Mouse (Mus musculus) forebrain, embryonic 16.5 days (tissue): ENCODE data around the gene Pdpk1. TPM values are rescaled to one million over a fixed set of nuclear protein-coding genes. Genes with fewer than 3 reads are reported as not detected.
A peak's percentile ranks its signal among the peaks of the same experiment; 100 is the strongest.

Experiments
- ATAC-seq: fragments of 200-750 bp; cut with Nextera tagmentation; 2 replicates; pipeline ENCODE4 v1.8.0; 2017; ENCODE audit warnings: mild to moderate bottlenecking, moderate library complexity
- H3K27ac ChIP-seq: fragments of 300-500 bp; sonication (generic); 2 replicates; pipeline ENCODE4 v1.5.1; 2014; ENCODE audit warnings: low read length, control low read depth
- H3K27me3 ChIP-seq: fragments of 300-500 bp; sonication (generic); replicated peaks from 2 replicates; pipeline ENCODE4 v1.6.1; 2014; ENCODE audit warnings: low read length; ENCODE audit not compliant: control insufficient read depth, insufficient read depth
- H3K36me3 ChIP-seq: fragments of 300-500 bp; sonication (generic); 2 replicates; pipeline ENCODE4 v1.6.1; 2014; ENCODE audit not compliant: control insufficient read depth, insufficient read depth
- H3K4me1 ChIP-seq: fragments of 300-500 bp; sonication (generic); replicated peaks from 2 replicates; pipeline ENCODE4 v1.6.1; 2014; ENCODE audit warnings: low read length; ENCODE audit not compliant: control insufficient read depth, insufficient read depth
- H3K4me2 ChIP-seq: fragments of 300-500 bp; sonication (generic); 2 replicates; pipeline ENCODE4 v1.6.1; 2014; ENCODE audit warnings: mild to moderate bottlenecking, low read length, control low read depth
- H3K4me3 ChIP-seq: fragments of 300-500 bp; sonication (generic); replicated peaks from 2 replicates; pipeline ENCODE4 v1.5.1; 2014; ENCODE audit warnings: mild to moderate bottlenecking, low read length, control low read depth
- H3K9ac ChIP-seq: fragments of 300-500 bp; sonication (generic); replicated peaks from 2 replicates; pipeline ENCODE4 v1.6.1; 2014; ENCODE audit warnings: low read depth, low read length, control low read depth
- H3K9me3 ChIP-seq: fragments of 300-500 bp; sonication (generic); 2 replicates; pipeline ENCODE4 v1.6.1; 2016; ENCODE audit warnings: low read length; ENCODE audit not compliant: control insufficient read depth
- WGBS: fragments of 180-500 bp; shearing (Covaris S2); extraction: QIAGEN DNeasy Blood & Tissue Kit; methylation state at CpG from one replicate; pipeline ENCODE4 v1.1.7; 2014; 5-methylcytosine and 5-hydroxymethylcytosine counted together
- polyA plus RNA-seq: library from polyadenylated mRNA; unstranded; fragments of >200 nt; fragmentation: Nextera tagmentation; extraction: Ambion mirVana; gene quantifications from 2 replicates; pipeline ENCODE4 v1.2.1, GENCODE M21; 2015

The Pdpk1 gene
- polyA plus RNA-seq, 1 experiment from 2014 or later: 62.9 TPM

DNA sequence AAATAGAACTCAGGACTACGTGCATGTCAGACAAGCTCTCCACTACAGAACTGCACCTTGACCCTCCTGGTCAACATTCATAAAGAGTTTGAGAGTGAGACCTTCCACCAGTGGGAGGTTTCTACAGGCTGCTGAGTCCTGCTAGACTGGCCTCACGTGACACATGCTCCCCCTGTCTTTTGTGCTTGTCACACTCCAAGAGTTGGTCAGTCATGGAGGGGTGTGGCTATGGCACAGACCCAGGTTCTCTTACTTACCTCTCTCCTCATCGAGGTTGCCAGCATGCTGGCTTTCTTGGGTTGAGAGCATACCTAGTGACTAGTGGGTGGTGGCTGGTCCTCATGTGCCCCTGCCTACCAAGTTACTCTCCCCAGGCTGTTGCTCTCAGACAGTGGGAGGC, 3.7 kb upstream of the Pdpk1 start:
- Histone ChIP-seq H3K36me3 (no peaks in the 10 kb centered on the region), H3K4me1 (peaks cover 11% of the 10 kb centered on the region), H3K4me3 (no peak overlapping the region), H3K9me3 (no peaks in the 10 kb centered on the region), H3K9ac (no peak overlapping the region), H3K27ac (no peak overlapping the region), H3K27me3 (no peaks in the 10 kb centered on the region), H3K4me2 (no peak overlapping the region)
- ATAC-seq: no peak
- WGBS: 58% methylated on average over 3 of the region's 3 CpGs

DNA sequence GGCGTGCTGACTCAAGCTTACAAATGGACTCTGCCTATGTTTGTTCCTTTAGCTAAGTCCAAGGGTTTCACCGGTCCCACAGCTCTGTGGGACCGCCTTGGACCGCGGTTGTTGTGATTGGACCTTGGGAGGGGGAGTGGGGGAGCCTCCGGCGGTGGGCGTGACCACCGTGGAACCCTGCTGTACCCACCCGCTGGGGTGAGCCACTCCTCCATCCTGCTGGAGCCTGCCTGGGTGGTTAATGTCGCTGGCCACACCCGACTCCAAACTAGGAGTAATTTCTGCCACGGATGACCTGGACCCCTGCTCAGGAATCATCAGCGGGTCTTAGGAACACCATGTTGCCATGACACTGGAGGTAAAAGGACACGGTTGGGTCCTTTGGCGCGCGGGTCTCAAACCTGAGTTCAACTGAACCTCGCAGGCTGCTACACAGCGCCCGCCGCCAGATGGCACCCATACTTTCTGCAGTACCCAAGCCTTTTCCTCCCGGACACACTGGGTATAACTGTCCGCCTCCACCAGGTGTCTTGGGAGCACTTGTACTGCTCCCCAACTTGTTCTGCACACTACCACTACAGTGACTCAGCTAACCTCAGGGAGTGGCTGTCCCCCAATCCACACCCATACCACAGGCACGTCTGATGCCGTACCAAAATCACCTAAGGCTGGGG, 1.3 kb upstream of the Pdpk1 start:
- H3K27me3 ChIP-seq: no peaks in the 10 kb centered on the region
- no peaks in the 10 kb centered on the region for H3K9me3 ChIP-seq
- WGBS: 2% methylated on average over 26 of the region's 26 CpGs

DNA sequence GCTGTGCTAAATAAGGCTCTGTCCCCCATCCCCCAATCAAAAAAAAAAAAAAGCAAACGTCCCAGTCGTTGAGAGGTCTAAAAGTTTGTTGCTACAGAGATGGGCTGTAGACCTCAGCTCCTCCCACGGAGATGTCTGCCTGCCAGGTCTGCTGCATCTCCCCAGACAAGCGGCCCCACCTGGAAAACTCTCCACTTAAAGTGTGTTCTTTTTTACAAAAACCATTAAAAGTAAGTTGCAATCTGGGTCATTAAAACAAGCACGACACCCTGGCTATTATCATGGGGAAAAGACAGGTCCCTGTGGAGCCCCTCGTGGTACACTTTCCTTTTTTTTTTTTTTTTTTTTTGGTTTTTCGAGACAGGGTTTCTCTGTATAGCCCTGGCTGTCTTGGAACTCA, 658 bp upstream of the Pdpk1 start:
- H3K27ac ChIP-seq: no peak overlapping the region
- peaks cover 11% of the 10 kb centered on the region for H3K4me1 ChIP-seq
- ATAC-seq: no peak
- peak overlapping the region; percentile 65 for H3K4me2 ChIP-seq
- H3K4me3 ChIP-seq: no peak overlapping the region
- WGBS: 14% methylated on average over 7 of the region's 7 CpGs
- no peak overlapping the region; the same call in 1 of the 2 replicates for H3K9ac ChIP-seq
- H3K27me3 ChIP-seq: no peaks in the 10 kb centered on the region
- no peaks in the 10 kb centered on the region for H3K36me3 ChIP-seq
- H3K9me3 ChIP-seq: no peaks in the 10 kb centered on the region

More for the DNA sequence above, 1.3 kb upstream of the Pdpk1 start:
- Histone ChIP-seq H3K27ac (no peak overlapping the region), H3K4me2 (peak overlapping the region; percentile 65), H3K9ac (peak overlapping the region; percentile 52), H3K4me1 (peaks cover 11% of the 10 kb centered on the region), H3K36me3 (no peaks in the 10 kb centered on the region), H3K4me3 (peak overlapping the region; percentile 35)
- ATAC-seq: peak; percentile 87

DNA sequence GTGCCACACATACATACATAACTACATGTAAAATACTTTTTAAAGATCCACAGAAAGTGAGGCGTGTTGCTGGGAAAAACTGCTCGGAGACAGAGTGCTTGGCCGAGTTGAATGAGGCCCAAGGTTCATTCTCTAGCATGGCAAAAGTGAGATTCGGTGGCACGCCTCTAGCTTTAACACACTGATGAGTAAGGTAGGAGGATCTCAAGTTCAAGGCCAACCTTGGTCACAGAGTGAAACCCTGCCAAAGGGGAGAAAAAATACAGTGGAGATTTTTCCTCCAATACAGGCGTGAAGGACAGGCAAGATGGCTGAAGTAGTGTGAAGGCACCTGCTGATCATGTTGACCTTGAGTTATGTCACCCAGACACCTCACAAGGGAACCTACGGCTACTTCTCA, 1.3 kb downstream of the Pdpk1 start:
- Histone ChIP-seq H3K4me2 (no peak overlapping the region), H3K9ac (no peak overlapping the region), H3K9me3 (no peaks in the 10 kb centered on the region), H3K27me3 (no peaks in the 10 kb centered on the region), H3K4me1 (peaks cover 11% of the 10 kb centered on the region), H3K27ac (no peak overlapping the region), H3K36me3 (no peaks in the 10 kb centered on the region), H3K4me3 (no peak overlapping the region)
- no peak for ATAC-seq
- WGBS: 91% methylated on average over 7 of the region's 7 CpGs

DNA sequence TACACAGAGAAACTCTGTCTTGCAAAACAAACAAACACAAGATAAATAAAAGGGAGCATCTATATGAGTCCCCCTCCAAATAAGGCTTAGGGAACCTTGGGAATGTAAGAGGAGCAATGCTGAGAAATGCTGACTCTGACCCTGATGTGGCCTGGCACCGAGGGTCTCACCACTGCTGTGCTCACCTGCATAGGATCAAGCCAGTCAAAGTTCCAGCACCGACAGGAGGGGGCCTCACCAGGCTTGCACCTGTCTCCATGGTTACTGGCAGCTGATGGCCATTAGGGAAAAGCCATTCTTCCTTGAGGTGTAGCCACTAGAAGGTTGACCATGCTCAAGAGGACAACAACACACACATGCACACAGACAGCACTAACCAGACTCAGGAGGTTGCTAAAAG, 7.8 kb downstream of the Pdpk1 start:
- no peak overlapping the region for H3K4me2 ChIP-seq
- H3K9ac ChIP-seq: no peak overlapping the region
- no peaks in the 10 kb centered on the region for H3K27me3 ChIP-seq
- H3K4me1 ChIP-seq: peaks cover 23% of the 10 kb centered on the region
- no peaks in the 10 kb centered on the region for H3K36me3 ChIP-seq
- 45% methylated on average over 2 of the region's 2 CpGs for WGBS
- ATAC-seq: no peak
- no peak overlapping the region for H3K4me3 ChIP-seq
- H3K27ac ChIP-seq: no peak overlapping the region
- H3K9me3 ChIP-seq: no peaks in the 10 kb centered on the region

DNA sequence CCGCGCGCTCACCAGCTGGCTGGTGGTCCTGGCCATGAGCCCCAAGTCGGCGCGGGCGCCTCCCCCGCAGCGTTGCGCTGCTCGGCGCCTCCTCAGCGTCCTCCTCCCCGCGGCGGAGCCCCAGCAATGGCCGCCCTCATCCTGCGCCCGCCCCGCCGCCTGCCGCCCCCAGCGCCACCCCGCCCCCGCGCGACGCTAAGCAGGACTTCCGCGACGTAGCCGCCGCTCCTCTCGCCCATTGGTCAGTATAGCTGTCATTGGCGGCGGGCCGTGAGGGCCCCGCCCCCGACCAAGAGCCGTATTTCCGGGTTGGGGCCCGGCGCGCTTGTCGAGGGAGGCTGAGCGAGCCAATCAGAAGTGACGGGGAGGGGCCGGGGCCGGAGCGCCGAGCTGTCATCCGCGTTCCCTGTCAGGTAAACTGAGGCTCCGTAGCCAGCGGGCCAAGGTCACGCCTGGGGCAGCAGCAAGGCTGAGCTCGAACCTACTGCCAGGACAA, 9.3 kb downstream of the Pdpk1 start:
- peak overlapping the region; percentile 81 for H3K27ac ChIP-seq
- H3K9me3 ChIP-seq: no peaks in the 10 kb centered on the region
- peak overlapping the region; percentile 98 for H3K4me2 ChIP-seq
- peak overlapping the region; percentile 97 for H3K4me3 ChIP-seq
- peak overlapping the region; percentile 90 for H3K9ac ChIP-seq
- peak; percentile 98 for ATAC-seq
- no peaks in the 10 kb centered on the region for H3K27me3 ChIP-seq
- no peaks in the 10 kb centered on the region for H3K36me3 ChIP-seq
- H3K4me1 ChIP-seq: peaks cover 23% of the 10 kb centered on the region
- WGBS: 0% methylated on average over 39 of the region's 57 CpGs

DNA sequence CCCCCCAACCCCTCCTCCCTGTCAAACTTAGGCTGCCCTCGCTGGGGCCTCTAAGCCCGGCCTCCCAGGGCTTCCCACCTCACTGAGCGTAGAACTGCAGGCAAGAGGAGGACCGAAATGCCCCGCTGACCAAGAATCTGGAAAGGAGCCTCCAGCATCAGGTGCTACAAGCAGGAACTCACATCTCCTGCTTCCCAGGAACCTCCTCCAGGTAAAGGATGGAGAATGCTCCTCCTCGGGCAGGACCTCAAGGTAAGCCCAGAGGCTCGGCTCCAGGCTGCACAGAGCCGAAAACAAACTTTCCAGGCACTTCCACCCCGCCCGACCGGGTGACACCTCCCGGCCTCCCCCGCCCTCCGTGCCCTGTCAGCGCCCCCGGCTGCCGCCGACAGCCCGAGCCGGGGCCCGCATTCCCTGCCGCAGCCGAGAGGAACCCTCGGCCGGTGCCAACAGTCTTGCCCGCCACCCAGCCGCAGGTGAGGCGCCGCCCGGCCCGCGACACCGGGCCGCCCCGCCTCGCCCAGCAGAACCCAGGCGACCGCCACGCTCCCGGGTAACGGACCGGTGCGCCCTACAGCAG, 9.8 kb downstream of the Pdpk1 start:
- H3K9ac ChIP-seq: peak overlapping the region; percentile 90
- H3K27me3 ChIP-seq: no peaks in the 10 kb centered on the region
- H3K27ac ChIP-seq: peak overlapping the region; percentile 81
- peak overlapping the region; percentile 98 for H3K4me2 ChIP-seq
- no peak; the same call in 1 of the 2 replicates for ATAC-seq
- H3K4me1 ChIP-seq: peaks cover 23% of the 10 kb centered on the region
- H3K4me3 ChIP-seq: peak overlapping the region; percentile 97
- no peaks in the 10 kb centered on the region for H3K9me3 ChIP-seq
- WGBS: under 1% methylated on average over 43 of the region's 43 CpGs
- no peaks in the 10 kb centered on the region for H3K36me3 ChIP-seq

DNA sequence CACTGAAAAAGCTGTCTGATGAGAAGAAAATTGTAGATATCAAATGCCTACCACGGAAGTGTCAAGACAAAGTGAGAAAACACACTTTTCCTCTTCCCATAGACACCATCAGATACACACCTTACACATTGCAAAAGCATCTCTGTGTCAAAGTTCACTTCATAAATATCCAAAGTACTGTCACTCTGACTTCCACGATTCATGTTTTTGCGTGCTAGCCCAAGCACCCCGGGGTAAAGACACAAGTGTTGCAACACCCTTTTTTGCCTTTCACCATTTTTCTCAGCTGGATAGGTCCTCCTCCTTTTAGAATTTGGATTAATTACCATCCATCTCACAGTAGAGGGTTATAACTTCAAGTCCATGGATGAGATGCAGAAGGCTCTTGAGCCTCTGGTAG, 10.8 kb downstream of the Pdpk1 start:
- WGBS: 91% methylated on average over 4 of the region's 4 CpGs
- no peak overlapping the region; the same call in 1 of the 2 replicates for H3K4me3 ChIP-seq
- H3K4me1 ChIP-seq: peaks cover 23% of the 10 kb centered on the region
- no peaks in the 10 kb centered on the region for H3K9me3 ChIP-seq
- no peak overlapping the region for H3K9ac ChIP-seq
- H3K27ac ChIP-seq: no peak overlapping the region
- no peaks in the 10 kb centered on the region for H3K36me3 ChIP-seq
- H3K4me2 ChIP-seq: peak overlapping the region; percentile 98
- no peaks in the 10 kb centered on the region for H3K27me3 ChIP-seq
- ATAC-seq: no peak

DNA sequence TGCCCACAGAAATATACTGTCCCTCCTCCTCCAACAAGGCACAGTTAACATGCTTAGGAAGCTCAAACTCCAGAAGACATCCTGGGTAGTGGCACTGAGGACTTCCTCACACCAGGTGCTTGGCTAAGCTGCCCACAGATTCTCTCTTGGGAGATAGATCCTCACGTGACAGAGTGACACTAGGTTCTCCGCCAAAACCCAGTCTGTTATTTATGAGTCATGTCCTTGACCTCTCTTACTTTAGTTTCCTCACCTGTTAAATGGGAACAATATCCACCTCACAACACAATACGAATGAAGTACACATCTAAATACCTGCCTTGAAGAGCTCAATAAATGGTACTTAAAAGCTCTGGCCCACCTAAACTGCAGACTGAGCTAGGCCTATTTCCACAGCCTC, 11.5 kb downstream of the Pdpk1 start:
- no peaks in the 10 kb centered on the region for H3K36me3 ChIP-seq
- WGBS: 89% methylated on average over 3 of the region's 3 CpGs

More for the DNA sequence above, 11.5 kb downstream of the Pdpk1 start:
- H3K27me3 ChIP-seq: no peaks in the 10 kb centered on the region
- H3K4me2 ChIP-seq: no peak overlapping the region
- H3K27ac ChIP-seq: no peak overlapping the region
- peaks cover 23% of the 10 kb centered on the region for H3K4me1 ChIP-seq
- no peak overlapping the region for H3K9ac ChIP-seq
- no peak for ATAC-seq
- H3K9me3 ChIP-seq: no peaks in the 10 kb centered on the region
- H3K4me3 ChIP-seq: no peak overlapping the region
